Mouse (Mus musculus) heart, embryonic 12.5 days (tissue): ENCODE measurements around the gene S1pr1. TPM values are rescaled to one million over a fixed set of nuclear protein-coding genes. Genes with fewer than 3 reads are reported as not detected.
A peak's percentile ranks its signal among the peaks of the same experiment; 100 is the strongest.

Experiments
- ATAC-seq: fragments of 200-750 bp; cut with Nextera tagmentation; 2 replicates; pipeline ENCODE4 v1.8.0; 2017; ENCODE audit warnings: moderate TSS enrichment, moderate library complexity; ENCODE audit not compliant: insufficient number of reproducible peaks, low FRiP score
- H3K27ac ChIP-seq: fragments of 300-500 bp; sonication (generic); 2 replicates; pipeline ENCODE4 v1.5.1; 2016; ENCODE audit warnings: mild to moderate bottlenecking, moderate library complexity; ENCODE audit not compliant: poor library complexity, severe bottlenecking
- H3K27me3 ChIP-seq: fragments of 300-500 bp; sonication (generic); replicated peaks from 2 replicates; pipeline ENCODE4 v1.6.1; 2016; ENCODE audit warnings: mild to moderate bottlenecking, moderate library complexity
- H3K36me3 ChIP-seq: fragments of 300-500 bp; sonication (generic); 2 replicates; pipeline ENCODE4 v1.6.1; 2016; ENCODE audit warnings: mild to moderate bottlenecking, moderate library complexity
- H3K4me1 ChIP-seq: fragments of 300-500 bp; sonication (generic); replicated peaks from 2 replicates; pipeline ENCODE4 v1.6.1; 2016; ENCODE audit warnings: mild to moderate bottlenecking
- H3K4me2 ChIP-seq: fragments of 300-500 bp; sonication (generic); 2 replicates; pipeline ENCODE4 v1.6.1; 2016; ENCODE audit warnings: mild to moderate bottlenecking, moderate library complexity
- H3K4me3 ChIP-seq: fragments of 300-500 bp; sonication (generic); 2 replicates; pipeline ENCODE4 v1.5.1; 2016; ENCODE audit warnings: mild to moderate bottlenecking
- H3K9ac ChIP-seq: fragments of 300-500 bp; sonication (generic); 2 replicates; pipeline ENCODE4 v1.6.1; 2016; ENCODE audit warnings: mild to moderate bottlenecking, moderate library complexity
- H3K9me3 ChIP-seq: fragments of 300-500 bp; sonication (generic); replicated peaks from 2 replicates; pipeline ENCODE4 v1.6.1; 2016; ENCODE audit warnings: mild to moderate bottlenecking, moderate library complexity
- WGBS: fragments of 180-500 bp; shearing (Covaris S2); methylation state at CpG from one replicate; pipeline ENCODE4 v1.1.7; 2016; 5-methylcytosine and 5-hydroxymethylcytosine counted together
- polyA plus RNA-seq: library from polyadenylated mRNA; unstranded; fragments of >200 nt; fragmentation: Nextera tagmentation; extraction: Ambion mirVana; gene quantifications from 2 replicates; pipeline ENCODE4 v1.2.1, GENCODE M21; 2016

The S1pr1 gene
- polyA plus RNA-seq, 1 experiment from 2014 or later: 86.0 TPM

DNA sequence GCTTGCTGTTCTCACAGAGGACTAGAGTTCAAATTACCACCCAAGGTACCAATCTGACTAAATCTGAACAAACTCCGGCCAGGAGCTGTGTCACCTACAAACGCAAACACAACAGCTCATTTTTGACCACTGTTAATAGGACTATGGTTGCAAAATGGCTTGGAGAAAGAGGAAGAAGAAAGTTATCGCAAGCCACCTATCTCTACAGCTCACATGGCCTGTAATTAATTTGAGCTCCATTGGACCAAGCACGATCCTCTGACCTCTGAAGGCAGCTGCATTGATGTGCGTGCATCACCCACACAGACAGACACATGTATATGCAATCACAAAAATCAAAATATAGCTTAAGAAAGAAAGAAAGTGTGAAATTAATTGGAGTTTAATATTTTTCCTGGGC is 20.7 kb downstream of the S1pr1 start:
- Histone ChIP-seq H3K4me1 (peaks cover 8% of the 10 kb centered on the region; the same call in 1 of the 2 replicates), H3K4me3 (no peak overlapping the region), H3K27me3 (no peaks in the 10 kb centered on the region), H3K27ac (no peak overlapping the region), H3K9me3 (no peaks in the 10 kb centered on the region), H3K9ac (no peak overlapping the region), H3K4me2 (no peak overlapping the region), H3K36me3 (no peaks in the 10 kb centered on the region; the same call in 1 of the 2 replicates)
- no peak for ATAC-seq
- 87% methylated on average over 5 of the region's 5 CpGs for whole genome bisulfite sequencing

DNA sequence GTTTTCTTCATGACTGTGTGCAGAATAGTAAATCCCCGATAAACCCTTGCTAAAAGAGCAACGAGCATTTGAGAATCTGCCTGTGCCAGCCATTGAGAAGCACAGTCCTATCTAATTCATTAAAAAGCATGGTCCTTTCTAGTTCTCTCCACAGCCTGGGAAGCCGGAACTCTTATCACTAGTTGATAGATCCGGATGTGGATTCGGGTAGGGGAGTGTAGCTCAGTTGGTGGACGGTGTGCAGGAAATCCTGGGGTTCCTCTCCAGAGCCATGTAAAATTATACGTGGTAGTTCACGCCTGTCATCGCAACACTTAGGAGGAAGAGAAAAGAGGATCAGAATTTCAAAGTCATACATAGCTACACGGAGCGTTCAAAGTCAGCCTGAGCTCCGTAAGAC is 21.5 kb downstream of the S1pr1 start:
- no peaks in the 10 kb centered on the region; the same call in 1 of the 2 replicates for H3K36me3 ChIP-seq
- no peak overlapping the region for H3K4me3 ChIP-seq
- H3K27me3 ChIP-seq: no peaks in the 10 kb centered on the region
- WGBS: 43% methylated on average over 12 of the region's 12 CpGs
- no peak for ATAC-seq
- peaks cover 8% of the 10 kb centered on the region; the same call in 1 of the 2 replicates for H3K4me1 ChIP-seq
- no peak overlapping the region for H3K4me2 ChIP-seq
- no peak overlapping the region for H3K9ac ChIP-seq
- no peaks in the 10 kb centered on the region for H3K9me3 ChIP-seq
- 0 out of 2 replicates have a peak overlapping the region, but pooled peaks have one; percentile 18 for H3K27ac ChIP-seq

DNA sequence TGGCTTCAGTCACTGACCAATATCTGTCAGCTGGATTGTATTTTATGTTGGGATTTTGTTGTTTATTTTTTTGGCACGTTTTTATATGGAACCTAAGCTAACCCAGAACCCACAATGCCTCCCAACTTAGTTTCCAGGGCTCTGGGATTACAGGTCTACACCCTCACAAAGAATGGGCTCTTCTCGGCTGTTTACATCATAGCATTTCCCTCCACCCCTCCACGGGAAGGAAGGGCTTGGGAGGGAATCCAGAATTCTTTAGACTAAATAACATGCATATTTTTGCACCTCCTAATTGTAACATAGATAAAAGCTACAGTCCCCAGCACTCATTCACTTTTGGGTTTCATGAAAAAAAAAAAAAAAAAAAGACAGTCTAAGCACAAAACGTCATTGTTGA is 22.0 kb downstream of the S1pr1 start:
- Histone ChIP-seq H3K4me3 (no peak overlapping the region), H3K36me3 (no peaks in the 10 kb centered on the region; the same call in 1 of the 2 replicates), H3K27me3 (no peaks in the 10 kb centered on the region), H3K9me3 (no peaks in the 10 kb centered on the region), H3K27ac (no peak overlapping the region), H3K4me1 (peaks cover 8% of the 10 kb centered on the region; the same call in 1 of the 2 replicates), H3K9ac (no peak overlapping the region), H3K4me2 (no peak overlapping the region)
- 42% methylated on average over 4 of the region's 4 CpGs for WGBS
- ATAC-seq: no peak

GRCm38 (mm10) chr3:115692384-115692783 is 22.5 kb downstream of the S1pr1 start:
- H3K4me1 ChIP-seq: peaks cover 8% of the 10 kb centered on the region; the same call in 1 of the 2 replicates
- H3K27ac ChIP-seq: no peak overlapping the region
- no peak overlapping the region for H3K4me2 ChIP-seq
- no peak overlapping the region for H3K4me3 ChIP-seq
- H3K27me3 ChIP-seq: no peaks in the 10 kb centered on the region
- H3K9me3 ChIP-seq: no peaks in the 10 kb centered on the region
- no peak overlapping the region for H3K9ac ChIP-seq
- no peak for ATAC-seq
- 89% methylated on average over 5 of the region's 5 CpGs for WGBS
- no peaks in the 10 kb centered on the region; the same call in 1 of the 2 replicates for H3K36me3 ChIP-seq

- no peak for ATAC-seq
- Histone ChIP-seq H3K4me3 (no peak overlapping the region), H3K27ac (peak overlapping the region; percentile 48), H3K27me3 (no peaks in the 10 kb centered on the region), H3K4me2 (no peak overlapping the region), H3K9ac (no peak overlapping the region), H3K4me1 (peaks cover 8% of the 10 kb centered on the region; the same call in 1 of the 2 replicates), H3K9me3 (no peaks in the 10 kb centered on the region), H3K36me3 (no peaks in the 10 kb centered on the region)
- WGBS: 92% methylated on average over 1 of the region's 1 CpGs
These were observed 25.0 kb downstream of the S1pr1 start for GRCm38 (mm10) chr3:115689920-115690319.

DNA sequence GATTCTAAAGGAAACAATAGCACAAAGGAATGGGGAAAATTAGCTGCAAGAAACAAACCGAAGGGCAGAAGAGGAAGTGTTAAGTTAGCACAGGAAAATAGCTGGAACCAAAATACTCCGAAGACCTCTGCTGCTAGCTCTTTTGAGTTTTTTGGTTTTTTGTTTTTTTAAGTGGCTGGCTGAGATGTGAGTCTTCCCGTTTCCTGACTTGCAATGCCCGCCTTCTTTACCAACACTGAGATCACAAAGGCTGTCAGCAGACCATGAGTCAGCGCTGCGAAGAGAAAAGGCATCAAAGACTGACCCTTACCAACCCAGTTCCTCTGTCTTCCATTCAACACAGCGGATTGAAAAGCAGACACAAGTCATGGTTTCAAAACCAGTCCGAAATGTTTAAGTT is 25.5 kb downstream of the S1pr1 start:
- Histone ChIP-seq H3K4me2 (no peak overlapping the region), H3K4me3 (no peak overlapping the region), H3K27me3 (no peaks in the 10 kb centered on the region), H3K36me3 (no peaks in the 10 kb centered on the region), H3K9ac (no peak overlapping the region), H3K9me3 (no peaks in the 10 kb centered on the region), H3K4me1 (peaks cover 8% of the 10 kb centered on the region; the same call in 1 of the 2 replicates), H3K27ac (peak overlapping the region; percentile 48)
- 40% methylated on average over 8 of the region's 8 CpGs for WGBS
- ATAC-seq: no peak; the same call in 1 of the 2 replicates

- WGBS: 79% methylated on average over 2 of the region's 2 CpGs
- Histone ChIP-seq H3K4me1 (0 out of 2 replicates have a peak, but pooled peaks cover 4% of the 10 kb centered on the region), H3K9me3 (no peaks in the 10 kb centered on the region), H3K9ac (no peak overlapping the region), H3K27ac (no peak overlapping the region), H3K27me3 (no peaks in the 10 kb centered on the region), H3K4me3 (no peak overlapping the region), H3K4me2 (no peak overlapping the region), H3K36me3 (no peaks in the 10 kb centered on the region)
- ATAC-seq: no peak
These were observed 27.1 kb downstream of the S1pr1 start for GRCm38 (mm10) chr3:115687821-115688220.

- no peak for ATAC-seq
- H3K9ac ChIP-seq: no peak overlapping the region
- H3K27me3 ChIP-seq: no peaks in the 10 kb centered on the region
- no peak overlapping the region for H3K4me3 ChIP-seq
- peaks cover 11% of the 10 kb centered on the region for H3K4me1 ChIP-seq
- H3K4me2 ChIP-seq: no peak overlapping the region
- H3K36me3 ChIP-seq: no peaks in the 10 kb centered on the region
- no peak overlapping the region for H3K27ac ChIP-seq
- WGBS: 59% methylated on average over 14 of the region's 14 CpGs
- no peaks in the 10 kb centered on the region for H3K9me3 ChIP-seq
These were observed 32.4 kb downstream of the S1pr1 start for GRCm38 (mm10) chr3:115682328-115683088.

DNA sequence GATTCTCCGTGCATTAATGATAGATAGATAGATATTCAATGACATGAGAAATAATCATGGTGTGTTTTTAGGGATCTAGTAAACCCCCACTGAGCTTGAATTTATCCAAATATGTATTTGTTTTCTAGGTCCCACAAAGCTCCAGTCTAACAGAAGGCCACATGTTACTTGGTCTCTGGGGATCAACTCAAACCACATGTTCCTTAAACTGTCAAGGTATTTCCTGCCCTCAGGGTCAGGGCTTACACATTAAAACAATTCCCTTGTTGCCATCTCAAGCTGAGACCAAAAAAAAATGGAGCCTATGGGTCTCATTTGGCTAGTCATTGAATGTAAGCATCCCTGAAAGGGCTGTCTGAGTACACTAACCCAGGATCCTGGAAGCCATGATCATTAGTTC is 33.7 kb downstream of the S1pr1 start:
- Histone ChIP-seq H3K9me3 (no peaks in the 10 kb centered on the region), H3K27me3 (no peaks in the 10 kb centered on the region), H3K27ac (no peak overlapping the region), H3K9ac (no peak overlapping the region), H3K4me3 (no peak overlapping the region), H3K4me1 (peaks cover 11% of the 10 kb centered on the region), H3K4me2 (no peak overlapping the region), H3K36me3 (no peaks in the 10 kb centered on the region)
- WGBS: 78% methylated on average over 1 of the region's 1 CpGs
- no peak for ATAC-seq

DNA sequence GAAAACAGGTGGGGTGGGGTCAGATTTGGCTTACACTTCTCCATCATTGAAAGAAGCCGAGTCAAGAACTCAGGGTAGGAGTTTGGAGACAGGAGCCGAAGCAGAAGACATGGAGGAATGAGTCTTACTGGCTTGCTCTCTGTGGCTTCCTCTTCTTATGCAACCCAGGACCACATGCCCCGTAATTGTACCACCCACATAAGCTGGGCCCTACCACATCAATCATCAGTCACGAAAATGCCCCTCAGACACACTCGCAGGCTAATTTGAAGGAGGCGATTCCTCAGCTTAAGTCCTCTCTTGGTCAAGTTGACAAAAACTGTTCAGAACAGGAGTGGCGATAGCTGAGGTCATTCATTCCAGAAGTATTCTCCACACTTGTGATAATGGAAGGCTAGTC is 35.9 kb downstream of the S1pr1 start:
- no peak overlapping the region for H3K4me3 ChIP-seq
- H3K9me3 ChIP-seq: no peaks in the 10 kb centered on the region
- peaks cover 11% of the 10 kb centered on the region for H3K4me1 ChIP-seq
- no peaks in the 10 kb centered on the region for H3K27me3 ChIP-seq
- no peaks in the 10 kb centered on the region for H3K36me3 ChIP-seq
- 0 out of 2 replicates have a peak, but pooled peaks have one; percentile 11 for ATAC-seq
- H3K9ac ChIP-seq: no peak overlapping the region
- H3K4me2 ChIP-seq: no peak overlapping the region
- no peak overlapping the region for H3K27ac ChIP-seq
- WGBS: 40% methylated on average over 7 of the region's 7 CpGs

- Histone ChIP-seq H3K9me3 (no peaks in the 10 kb centered on the region), H3K4me1 (peaks cover 21% of the 10 kb centered on the region), H3K4me2 (no peak overlapping the region), H3K27ac (no peak overlapping the region), H3K4me3 (no peak overlapping the region), H3K9ac (no peak overlapping the region), H3K27me3 (no peaks in the 10 kb centered on the region), H3K36me3 (no peaks in the 10 kb centered on the region)
- no peak for ATAC-seq
- WGBS: 74% methylated on average over 6 of the region's 6 CpGs
These were observed 39.0 kb downstream of the S1pr1 start for GRCm38 (mm10) chr3:115675546-115676535.
